Mouse (Mus musculus) liver, embryonic 14 days (tissue): ENCODE measurements around the gene Txnip. TPM values are rescaled to one million over a fixed set of nuclear protein-coding genes. Genes with fewer than 3 reads are reported as not detected.

Experiments used
- polyA plus RNA-seq: library from polyadenylated mRNA; depleted of rRNA; stranded (reverse); fragments of >200 nt; gene quantifications from 2 replicates; pipeline ENCODE4 v1.2.3, GENCODE M21; 2012; rRNA removed

Gene Txnip
- 33.6 and 47.5 TPM in 2 replicates for polyA plus RNA-seq

GRCm38 (mm10) chr3:96557694-96558093 lies at the start of gene Txnip:
Txnip (plus strand) TSS chr3:96557957.

GRCm38 (mm10) chr3:96524914-96525313 lies 32.8 kb upstream of the Txnip start, which contains the start of gene Hfe2:
Hfe2 (plus strand) TSS chr3:96525172.

GRCm38 (mm10) chr3:96576690-96577541 lies 19.2 kb downstream of the Txnip start, which contains the start of gene Gm16253:
Gm16253 (plus strand) TSS chr3:96576984.

GRCm38 (mm10) chr3:96593790-96594560 lies 36.2 kb downstream of the Txnip start, which contains the start of gene Polr3gl:
Polr3gl (minus strand) TSS chr3:96594181.

GRCm38 (mm10) chr3:96596228-96596707 lies 38.5 kb downstream of the Txnip start, which contains the start of gene Ankrd34a:
Ankrd34a (plus strand) TSS chr3:96596636.

GRCm38 (mm10) chr3:96600639-96601250 lies 43.0 kb downstream of the Txnip start, which contains the start of gene Lix1l:
Lix1l (plus strand) TSS chr3:96601149.

Other genes starting within 250 kb of the Txnip start
- gene BC107364, start 105.7 kb upstream of the Txnip start, polyA plus RNA-seq = 0.02 and 0.05 TPM in 2 replicates
- gene Hfe2, start 32.8 kb upstream of the Txnip start, polyA plus RNA-seq = 3.9 and 4.2 TPM in 2 replicates
- not detected in 2 replicates for gene Gm16253, start 19.0 kb downstream of the Txnip start, polyA plus RNA-seq
- gene Polr3gl, start 36.2 kb downstream of the Txnip start, polyA plus RNA-seq = 12.0 and 14.4 TPM in 2 replicates
- 0.03 TPM in 2 replicates for gene Ankrd34a, start 38.7 kb downstream of the Txnip start, polyA plus RNA-seq
- gene Lix1l, start 43.2 kb downstream of the Txnip start, polyA plus RNA-seq = 3.0 TPM in 2 replicates
- 25.0 and 29.0 TPM in 2 replicates for gene Rbm8a, start 72.0 kb downstream of the Txnip start, polyA plus RNA-seq
- 9.9 and 11.7 TPM in 2 replicates for gene Pex11b, start 77.4 kb downstream of the Txnip start, polyA plus RNA-seq
- gene Gm42957, start 77.5 kb downstream of the Txnip start, polyA plus RNA-seq = 0.03 TPM in 2 replicates
- 0.43 and 0.45 TPM in 2 replicates for gene Itga10, start 87.6 kb downstream of the Txnip start, polyA plus RNA-seq
- 0.32 and 0.43 TPM in 2 replicates for gene Ankrd35, start 112.2 kb downstream of the Txnip start, polyA plus RNA-seq
- 4.6 and 5.6 TPM in 2 replicates for gene Pias3, start 138.4 kb downstream of the Txnip start, polyA plus RNA-seq
- gene Nudt17, start 150.6 kb downstream of the Txnip start, polyA plus RNA-seq = 0.45 and 0.60 TPM in 2 replicates
- 20.9 and 23.9 TPM in 2 replicates for gene Polr3c, start 169.7 kb downstream of the Txnip start, polyA plus RNA-seq
- 11.8 and 14.6 TPM in 2 replicates for gene Rnf115, start 169.7 kb downstream of the Txnip start, polyA plus RNA-seq